Mouse (Mus musculus) lung, adult 10 weeks (tissue): ENCODE measurements around the gene Olfr45. TPM values are rescaled to one million over a fixed set of nuclear protein-coding genes. Genes with fewer than 3 reads are reported as not detected.

ENCODE experiments used
- polyA plus RNA-seq: library from polyadenylated mRNA; stranded (reverse); fragments of 350-450 nt; fragmentation: Illumina TruSeq; extraction: RNeasy Lipid Tissue Mini Kit (QIAGEN cat#74804); gene quantifications from one replicate; pipeline ENCODE4 v1.2.3, GENCODE M21; 2014; ENCODE audit warnings: low read depth, low replicate concordance; ENCODE audit not compliant: insufficient read depth

Gene Olfr45
- not detected for polyA plus RNA-seq

GRCm38 (mm10) chr7:140681651-140682050 is at the start of gene Olfr45:
Olfr45 (plus strand) TSS chr7:140681951.

DNA sequence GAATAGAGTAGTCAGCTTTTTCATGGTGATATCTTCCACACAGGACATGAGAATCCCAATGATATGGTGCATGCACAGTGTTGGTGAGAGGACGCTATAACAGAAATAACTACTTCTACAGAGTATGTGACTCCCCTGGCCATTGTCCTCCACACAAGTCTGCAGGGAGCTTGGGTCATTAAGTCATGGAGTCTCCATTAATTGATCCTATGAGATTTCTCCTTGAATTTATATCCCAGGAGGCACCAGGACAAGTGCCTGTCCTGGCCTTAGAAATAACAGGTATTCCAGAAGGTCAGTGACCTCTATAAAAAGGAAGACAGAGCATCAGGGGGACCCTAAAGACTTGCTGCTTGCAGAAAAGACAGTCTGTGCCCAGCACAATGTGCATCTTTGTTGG is 35.6 kb upstream of the Olfr45 start, which contains the start of gene Olfr53:
TSS of gene Olfr53 (plus strand) at position 301 of the 400 bp plus-strand sequence.

DNA sequence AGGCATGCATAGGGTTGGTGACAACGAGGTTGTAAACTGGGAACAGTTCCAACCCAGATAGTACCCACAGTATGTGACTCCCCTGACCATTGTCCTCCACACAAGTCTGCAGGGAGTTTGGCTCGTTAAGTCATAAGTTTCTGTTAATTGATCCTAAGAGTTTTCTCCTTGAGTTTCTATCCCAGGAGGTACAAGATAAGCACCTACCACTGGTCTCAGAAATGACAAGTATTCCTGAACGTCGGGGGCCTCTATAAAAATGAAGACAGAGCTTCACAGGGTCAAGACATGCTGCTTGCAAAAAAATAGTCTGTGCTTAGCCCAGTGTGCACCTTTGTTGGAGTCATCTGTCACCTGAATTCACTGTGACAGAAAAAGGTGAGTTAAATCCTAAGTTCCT is 22.1 kb upstream of the Olfr45 start, which contains the start of gene Olfr539:
TSS of gene Olfr539 (plus strand) at position 301 of the 400 bp plus-strand sequence.

GRCm38 (mm10) chr7:140696967-140697366 is 15.2 kb downstream of the Olfr45 start, which contains the start of gene Olfr541:
Olfr541 (plus strand) TSS chr7:140697267.

Other genes with a start within 250 kb of the Olfr45 start
- not detected for gene Olfr533, start 218.6 kb upstream of the Olfr45 start, polyA plus RNA-seq
- not detected for gene Olfr535, start 197.7 kb upstream of the Olfr45 start, polyA plus RNA-seq
- gene Olfr536, start 174.6 kb upstream of the Olfr45 start, polyA plus RNA-seq, result not detected
- not detected for gene Olfr538, start 114.1 kb upstream of the Olfr45 start, polyA plus RNA-seq
- gene Olfr46, start 80.7 kb upstream of the Olfr45 start, polyA plus RNA-seq, result not detected
- not detected for gene Olfr61, start 53.0 kb upstream of the Olfr45 start, polyA plus RNA-seq
- not detected for gene Olfr53, start 35.5 kb upstream of the Olfr45 start, polyA plus RNA-seq
- not detected for gene Olfr539, start 22.0 kb upstream of the Olfr45 start, polyA plus RNA-seq
- not detected for gene Olfr541, start 15.3 kb downstream of the Olfr45 start, polyA plus RNA-seq
- gene Cyp2e1, start 81.8 kb downstream of the Olfr45 start, polyA plus RNA-seq, result 65.6 TPM
- gene Syce1, start 105.9 kb downstream of the Olfr45 start, polyA plus RNA-seq, result not detected
- 0.07 TPM for gene Zfp941, start 140.2 kb downstream of the Olfr45 start, polyA plus RNA-seq
- gene Urah, start 153.1 kb downstream of the Olfr45 start, polyA plus RNA-seq, result 18.9 TPM
- 83.0 TPM for gene Scgb1c1, start 163.6 kb downstream of the Olfr45 start, polyA plus RNA-seq
- gene Odf3, start 165.9 kb downstream of the Olfr45 start, polyA plus RNA-seq, result not detected
- gene Gm45785, start 174.4 kb downstream of the Olfr45 start, polyA plus RNA-seq, result not detected
- 54.0 TPM for gene Ric8a, start 175.0 kb downstream of the Olfr45 start, polyA plus RNA-seq
- 29.7 TPM for gene Bet1l, start 175.6 kb downstream of the Olfr45 start, polyA plus RNA-seq
- 114 TPM for gene Psmd13, start 200.0 kb downstream of the Olfr45 start, polyA plus RNA-seq
- 15.3 TPM for gene Sirt3, start 200.4 kb downstream of the Olfr45 start, polyA plus RNA-seq
- 141 TPM for gene Cox8b, start 218.5 kb downstream of the Olfr45 start, polyA plus RNA-seq
- not detected for gene Nlrp6, start 239.0 kb downstream of the Olfr45 start, polyA plus RNA-seq